Mouse (Mus musculus) heart, embryonic 15.5 days (tissue): ENCODE data around the gene Rce1. TPM values are rescaled to one million over a fixed set of nuclear protein-coding genes. Genes with fewer than 3 reads are reported as not detected.

Experiments used
- ATAC-seq: fragments of 200-750 bp; cut with Nextera tagmentation; replicated peaks from 2 replicates; pipeline ENCODE4 v1.8.0; 2017; ENCODE audit warnings: low read depth, moderate TSS enrichment; ENCODE audit not compliant: insufficient number of reproducible peaks, insufficient read depth, low FRiP score
- H3K27ac ChIP-seq: fragments of 300-500 bp; sonication (generic); 2 replicates; pipeline ENCODE4 v1.5.1; 2015; ENCODE audit warnings: mild to moderate bottlenecking, inconsistent platforms
- H3K27me3 ChIP-seq: fragments of 300-500 bp; sonication (generic); 2 replicates; pipeline ENCODE4 v1.6.1; 2015; ENCODE audit warnings: inconsistent platforms
- H3K36me3 ChIP-seq: fragments of 300-500 bp; sonication (generic); 2 replicates; pipeline ENCODE4 v1.6.1; 2015; ENCODE audit warnings: mild to moderate bottlenecking, inconsistent platforms
- H3K4me1 ChIP-seq: fragments of 300-500 bp; sonication (generic); replicated peaks from 2 replicates; pipeline ENCODE4 v1.6.1; 2015; ENCODE audit warnings: inconsistent platforms
- H3K4me2 ChIP-seq: fragments of 300-500 bp; sonication (generic); 2 replicates; pipeline ENCODE4 v1.6.1; 2015; ENCODE audit warnings: inconsistent platforms, mild to moderate bottlenecking, moderate library complexity
- H3K4me3 ChIP-seq: fragments of 300-500 bp; sonication (generic); 2 replicates; pipeline ENCODE4 v1.5.1; 2015; ENCODE audit warnings: mild to moderate bottlenecking, inconsistent platforms
- H3K9ac ChIP-seq: fragments of 300-500 bp; sonication (generic); 2 replicates; pipeline ENCODE4 v1.6.1; 2015; ENCODE audit warnings: mild to moderate bottlenecking, inconsistent platforms
- H3K9me3 ChIP-seq: fragments of 300-500 bp; sonication (generic); replicated peaks from 2 replicates; pipeline ENCODE4 v1.6.1; 2016; ENCODE audit warnings: inconsistent platforms
- WGBS: fragments of 180-500 bp; shearing (Covaris S2); methylation state at CpG from one replicate; pipeline ENCODE4 v1.1.7; 2015; ENCODE audit warnings: mixed read lengths; 5-methylcytosine and 5-hydroxymethylcytosine counted together
- polyA plus RNA-seq: library from polyadenylated mRNA; unstranded; fragments of >200 nt; fragmentation: Nextera tagmentation; extraction: Ambion mirVana; gene quantifications from 2 replicates; pipeline ENCODE4 v1.2.1, GENCODE M21; 2015

Gene Rce1
- polyA plus RNA-seq, 1 experiment from 2014 or later: 34.5 TPM

GRCm38 (mm10) chr19:4624006-4624405 lies 1.4 kb downstream of the Rce1 start:
- 89% methylated on average over 12 of the region's 12 CpGs for WGBS
- H3K27me3 ChIP-seq: no peaks in the 10 kb centered on the region
- 0 out of 2 replicates have a peak overlapping the region, but pooled peaks have one; percentile 82 for H3K4me3 ChIP-seq
- no peaks in the 10 kb centered on the region for H3K9me3 ChIP-seq
- H3K9ac ChIP-seq: no peak overlapping the region
- H3K27ac ChIP-seq: no peak overlapping the region
- no peak for ATAC-seq
- peaks cover 19% of the 10 kb centered on the region for H3K4me1 ChIP-seq
- no peak overlapping the region for H3K4me2 ChIP-seq
- H3K36me3 ChIP-seq: peaks cover 23% of the 10 kb centered on the region; the same call in 1 of the 2 replicates

GRCm38 (mm10) chr19:4623419-4623818 lies 2.0 kb downstream of the Rce1 start:
- Histone ChIP-seq H3K36me3 (peaks cover 23% of the 10 kb centered on the region; the same call in 1 of the 2 replicates), H3K27ac (no peak overlapping the region), H3K4me1 (peaks cover 19% of the 10 kb centered on the region), H3K4me3 (no peak overlapping the region), H3K9me3 (no peaks in the 10 kb centered on the region), H3K27me3 (no peaks in the 10 kb centered on the region), H3K4me2 (no peak overlapping the region), H3K9ac (no peak overlapping the region)
- 95% methylated on average over 9 of the region's 9 CpGs for WGBS
- ATAC-seq: no peak

GRCm38 (mm10) chr19:4622780-4623179 lies 2.7 kb downstream of the Rce1 start:
- ATAC-seq: no peak
- Histone ChIP-seq H3K27ac (no peak overlapping the region), H3K9ac (no peak overlapping the region), H3K27me3 (no peaks in the 10 kb centered on the region), H3K4me3 (no peak overlapping the region), H3K4me1 (peaks cover 19% of the 10 kb centered on the region), H3K36me3 (peaks cover 23% of the 10 kb centered on the region; the same call in 1 of the 2 replicates), H3K9me3 (no peaks in the 10 kb centered on the region), H3K4me2 (no peak overlapping the region)
- WGBS: 88% methylated on average over 5 of the region's 5 CpGs

- Histone ChIP-seq H3K4me2 (no peak overlapping the region), H3K4me1 (peaks cover 16% of the 10 kb centered on the region), H3K9ac (no peak overlapping the region), H3K4me3 (no peak overlapping the region), H3K27me3 (0 out of 2 replicates have a peak, but pooled peaks cover 5% of the 10 kb centered on the region), H3K36me3 (peaks cover 23% of the 10 kb centered on the region; the same call in 1 of the 2 replicates), H3K9me3 (no peaks in the 10 kb centered on the region), H3K27ac (no peak overlapping the region)
- WGBS: 87% methylated on average over 7 of the region's 7 CpGs
- ATAC-seq: no peak
These were observed 4.7 kb downstream of the Rce1 start for GRCm38 (mm10) chr19:4620721-4621120.

GRCm38 (mm10) chr19:4619461-4619860 lies 6.0 kb downstream of the Rce1 start:
- 79% methylated on average over 10 of the region's 10 CpGs for WGBS
- Histone ChIP-seq H3K36me3 (peaks cover 23% of the 10 kb centered on the region; the same call in 1 of the 2 replicates), H3K9me3 (no peaks in the 10 kb centered on the region), H3K4me3 (no peak overlapping the region), H3K4me1 (peaks cover 14% of the 10 kb centered on the region), H3K9ac (no peak overlapping the region), H3K27ac (no peak overlapping the region), H3K4me2 (no peak overlapping the region), H3K27me3 (0 out of 2 replicates have a peak, but pooled peaks cover 5% of the 10 kb centered on the region)
- ATAC-seq: no peak

GRCm38 (mm10) chr19:4618183-4618582 lies 7.3 kb downstream of the Rce1 start:
- Histone ChIP-seq H3K4me3 (no peak overlapping the region), H3K4me2 (no peak overlapping the region), H3K36me3 (peaks cover 17% of the 10 kb centered on the region; the same call in 1 of the 2 replicates), H3K27me3 (0 out of 2 replicates have a peak, but pooled peaks cover 5% of the 10 kb centered on the region), H3K9me3 (no peaks in the 10 kb centered on the region), H3K27ac (no peak overlapping the region), H3K9ac (no peak overlapping the region), H3K4me1 (peaks cover 14% of the 10 kb centered on the region)
- ATAC-seq: no peak
- 41% methylated on average over 18 of the region's 18 CpGs for WGBS

GRCm38 (mm10) chr19:4616546-4616945 lies 8.9 kb downstream of the Rce1 start:
- ATAC-seq: no peak
- H3K9me3 ChIP-seq: no peaks in the 10 kb centered on the region
- peak overlapping the region; percentile 89; the same call in 1 of the 2 replicates for H3K4me2 ChIP-seq
- peaks cover 19% of the 10 kb centered on the region for H3K4me1 ChIP-seq
- H3K4me3 ChIP-seq: 0 out of 2 replicates have a peak overlapping the region, but pooled peaks have one; percentile 77
- peak overlapping the region; percentile 70; the same call in 1 of the 2 replicates for H3K27ac ChIP-seq
- WGBS: 34% methylated on average over 4 of the region's 4 CpGs
- H3K27me3 ChIP-seq: 0 out of 2 replicates have a peak, but pooled peaks cover 5% of the 10 kb centered on the region
- H3K9ac ChIP-seq: 0 out of 2 replicates have a peak overlapping the region, but pooled peaks have one; percentile 81
- peaks cover 18% of the 10 kb centered on the region; the same call in 1 of the 2 replicates for H3K36me3 ChIP-seq

- Histone ChIP-seq H3K27ac (peak within 1 kb of the TSS; percentile 70), H3K4me1 (peaks cover 19% of the 10 kb centered on the region), H3K4me3 (peak within 1 kb of the TSS; percentile 77), H3K27me3 (0 out of 2 replicates have a peak, but pooled peaks cover 5% of the 10 kb centered on the region), H3K9me3 (no peaks in the 10 kb centered on the region), H3K9ac (peak within 1 kb of the TSS; percentile 81), H3K36me3 (peaks cover 18% of the 10 kb centered on the region; the same call in 1 of the 2 replicates), H3K4me2 (peak within 1 kb of the TSS; percentile 89)
- ATAC-seq: peak; percentile 95
- WGBS: under 1% methylated on average over 67 of the region's 87 CpGs
These were observed 10.0 kb downstream of the Rce1 start, which contains the start of gene Lrfn4 for GRCm38 (mm10) chr19:4615151-4616093. Gene Lrfn4, minus strand, starts transcription at chr19:4615667.

GRCm38 (mm10) chr19:4614305-4615150 lies 10.9 kb downstream of the Rce1 start:
- Histone ChIP-seq H3K27ac (peak overlapping the region; percentile 70), H3K27me3 (0 out of 2 replicates have a peak, but pooled peaks cover 5% of the 10 kb centered on the region), H3K9me3 (no peaks in the 10 kb centered on the region), H3K4me2 (peak overlapping the region; percentile 89), H3K36me3 (peaks cover 18% of the 10 kb centered on the region; the same call in 1 of the 2 replicates), H3K4me1 (peaks cover 24% of the 10 kb centered on the region), H3K9ac (peak overlapping the region; percentile 81), H3K4me3 (peak overlapping the region; percentile 77)
- no peak for ATAC-seq
- 27% methylated on average over 34 of the region's 49 CpGs for WGBS

- no peaks in the 10 kb centered on the region for H3K9me3 ChIP-seq
- no peak for ATAC-seq
- H3K4me2 ChIP-seq: peak overlapping the region; percentile 89
- H3K9ac ChIP-seq: no peak overlapping the region
- H3K27ac ChIP-seq: no peak overlapping the region
- peak overlapping the region; percentile 77 for H3K4me3 ChIP-seq
- H3K36me3 ChIP-seq: peaks cover 18% of the 10 kb centered on the region; the same call in 1 of the 2 replicates
- 0 out of 2 replicates have a peak, but pooled peaks cover 5% of the 10 kb centered on the region for H3K27me3 ChIP-seq
- WGBS: 87% methylated on average over 33 of the region's 33 CpGs
- peaks cover 24% of the 10 kb centered on the region for H3K4me1 ChIP-seq
These were observed 11.8 kb downstream of the Rce1 start for GRCm38 (mm10) chr19:4613464-4614304.
